In genomic region chr14:35026686-35027085, GRCm38 (mm10) we compare ENCODE assay signal across 14 mouse cellular contexts.
DNase-seq lines count a peak whose midpoint lies in the region; ATAC-seq and TF ChIP-seq lines count a peak whose summit lies in the region.
"Had no signal": no experiment of that assay in that cellular context is flagged by ENCODE, and none has a peak within 500 bp of the region (broad histone marks: within the 10 kb centered on the region; RNA-seq: fewer than 3 reads in every experiment).

No protein-coding gene starts in this region.

- H3K27ac ChIP-seq in intestine, embryonic 14.5 days (ENCODE audit: low read depth), result no peak overlapping the region
- no peak overlapping the region for H3K27ac ChIP-seq in intestine, embryonic 15.5 days
- no peak overlapping the region for H3K27ac ChIP-seq in lung, embryonic 14.5 days (ENCODE audit: low read depth)
- H3K27ac ChIP-seq: liver, embryonic 13.5 days had no signal

- no peaks in the 10 kb centered on the region for H3K36me3 ChIP-seq in intestine, embryonic 14.5 days (ENCODE audit: control insufficient read depth, insufficient read depth, low read length)
- no peaks in the 10 kb centered on the region for H3K36me3 ChIP-seq in intestine, embryonic 15.5 days
- H3K36me3 ChIP-seq in lung, embryonic 14.5 days (ENCODE audit: insufficient read depth), result no peaks in the 10 kb centered on the region
- H3K36me3 ChIP-seq: liver, embryonic 13.5 days had no signal

- peak; percentile 27; the same call in 1 of the 2 replicates for TF ChIP-seq CTCF in lung, embryonic 14.5 days (IDR thresholded peaks at IDR 0.05; ENCODE audit: low read depth)
- TF ChIP-seq CTCF in brain, embryonic 14.5 days (IDR thresholded peaks at IDR 0.05; ENCODE audit: borderline replicate concordance, extremely low read depth, insufficient read depth, insufficient read length), result 0 out of 2 replicates have a peak, but pooled peaks have one; percentile 19

- H3K27me3 ChIP-seq in intestine, embryonic 14.5 days (replicated peaks; ENCODE audit: control insufficient read depth, insufficient read depth, low read length), result no peaks in the 10 kb centered on the region
- no peaks in the 10 kb centered on the region for H3K27me3 ChIP-seq in intestine, embryonic 15.5 days (replicated peaks)
- no peaks in the 10 kb centered on the region for H3K27me3 ChIP-seq in lung, embryonic 14.5 days (ENCODE audit: insufficient read depth, low read length)
- H3K27me3 ChIP-seq: liver, embryonic 13.5 days had no signal

- H3K4me1 ChIP-seq in intestine, embryonic 14.5 days (replicated peaks; ENCODE audit: control insufficient read depth, insufficient read depth, low read length), result no peaks in the 10 kb centered on the region
- no peaks in the 10 kb centered on the region for H3K4me1 ChIP-seq in intestine, embryonic 15.5 days (replicated peaks)
- no peaks in the 10 kb centered on the region for H3K4me1 ChIP-seq in lung, embryonic 14.5 days (ENCODE audit: insufficient read depth)
- H3K4me1 ChIP-seq: liver, embryonic 13.5 days had no signal

- H3K9ac ChIP-seq in intestine, embryonic 14.5 days (ENCODE audit: low read length), result no peak overlapping the region
- no peak overlapping the region for H3K9ac ChIP-seq in intestine, embryonic 15.5 days
- H3K9ac ChIP-seq in lung, embryonic 14.5 days, result no peak overlapping the region
- H3K9ac ChIP-seq: liver, embryonic 13.5 days had no signal

- TF ChIP-seq POLR2A in brain, embryonic 14.5 days (IDR thresholded peaks at IDR 0.05; ENCODE audit: borderline replicate concordance, extremely low read depth, insufficient read depth, insufficient read length, poor library complexity, severe bottlenecking), result no peak

- no peak overlapping the region for H3K4me3 ChIP-seq in intestine, embryonic 14.5 days (ENCODE audit: low read depth, low read length)
- no peak overlapping the region for H3K4me3 ChIP-seq in intestine, embryonic 15.5 days (replicated peaks)
- H3K4me3 ChIP-seq in lung, embryonic 14.5 days (ENCODE audit: low read depth, low read length), result no peak overlapping the region
- H3K4me3 ChIP-seq: liver, embryonic 13.5 days had no signal

- WGBS in intestine, embryonic 14.5 days, result 94% methylated on average over 8 of the region's 8 CpGs
- WGBS in intestine, embryonic 15.5 days, result 92% methylated on average over 8 of the region's 8 CpGs
- 88% methylated on average over 8 of the region's 8 CpGs for WGBS in lung, embryonic 14.5 days

- no peak overlapping the region for H3K4me2 ChIP-seq in intestine, embryonic 14.5 days (ENCODE audit: low read length)
- H3K4me2 ChIP-seq in intestine, embryonic 15.5 days (replicated peaks), result no peak overlapping the region
- H3K4me2 ChIP-seq in lung, embryonic 14.5 days, result no peak overlapping the region
- H3K4me2 ChIP-seq: liver, embryonic 13.5 days had no signal

- DNase-seq in intestine, embryonic 14.5 days (ENCODE audit: low spot score), result peak; percentile 6
- no peak for DNase-seq in lung, embryonic 14.5 days
- no peak for DNase-seq in lung, adult 18-20 months
- peak; percentile 30 for DNase-seq in ES-CJ7 (ENCODE audit: low read depth, low spot score)
- DNase-seq in brain, embryonic 14.5 days (ENCODE audit: low read depth), result no peak
- DNase-seq in natural killer cell, adult 2 months (ENCODE audit: low spot score in 2 of 2), result no peak
- DNase-seq: cerebellum, postnatal 14 days; heart, adult 18-20 months; kidney, adult 18-20 months; kidney, postnatal 4 days; liver, embryonic 13.5 days; lung, postnatal 14 days had no signal

- no peak for ATAC-seq in intestine, embryonic 14.5 days (replicated peaks; ENCODE audit: low FRiP score, low TSS enrichment, low read depth)
- no peak for ATAC-seq in intestine, embryonic 15.5 days
- no peak for ATAC-seq in lung, embryonic 14.5 days (ENCODE audit: insufficient read depth)
- ATAC-seq in frontal cortex, adult (ENCODE audit: low TSS enrichment), result no peak

- no peaks in the 10 kb centered on the region for H3K9me3 ChIP-seq in intestine, embryonic 14.5 days (ENCODE audit: control insufficient read depth, low read length)
- H3K9me3 ChIP-seq in intestine, embryonic 15.5 days, result no peaks in the 10 kb centered on the region
- no peaks in the 10 kb centered on the region for H3K9me3 ChIP-seq in lung, embryonic 14.5 days (ENCODE audit: low read depth, low read length)
- H3K9me3 ChIP-seq: liver, embryonic 13.5 days had no signal

Comparison
In these comparisons a context has a peak if more than half of its experiments do, and no peak if none do; other contexts are left out.
1. DNase-seq: peak in intestine, embryonic 14.5 days (single experiment) and ES-CJ7 (single experiment); none in lung, embryonic 14.5 days (single experiment), lung, adult 18-20 months (0 of 2), brain, embryonic 14.5 days (single experiment) and natural killer cell, adult 2 months (0 of 2).